Mouse (Mus musculus): ENCODE results near the gene Clip4.

Gene Clip4

GRCm38 (mm10) chr17:71791622-71792021, 23.3 kb downstream of the Clip4 start:
- DNase-seq (ENCODE audit: low read depth, low spot score), result no peak

GRCm38 (mm10) chr17:71795521-71796205, 27.4 kb downstream of the Clip4 start:
- DNase-seq (ENCODE audit: low read depth, low spot score), result no peak

- no peak for DNase-seq (ENCODE audit: low read depth, low spot score)
These were observed 35.2 kb downstream of the Clip4 start for GRCm38 (mm10) chr17:71803456-71803855.

- no peak for DNase-seq (ENCODE audit: low read depth, low spot score)
These were observed 35.6 kb downstream of the Clip4 start for GRCm38 (mm10) chr17:71803876-71804275.

GRCm38 (mm10) chr17:71811070-71811469, 42.8 kb downstream of the Clip4 start:
- no peak for DNase-seq (ENCODE audit: low read depth, low spot score)

- DNase-seq (ENCODE audit: low read depth, low spot score), result no peak
These were observed 48.0 kb downstream of the Clip4 start for GRCm38 (mm10) chr17:71816136-71816864.

- no peak for DNase-seq (ENCODE audit: low read depth, low spot score)
These were observed 55.5 kb downstream of the Clip4 start for GRCm38 (mm10) chr17:71823622-71824306.

GRCm38 (mm10) chr17:71826603-71827002, 58.3 kb downstream of the Clip4 start:
- DNase-seq (ENCODE audit: low read depth, low spot score), result no peak

GRCm38 (mm10) chr17:71827627-71828026, 59.4 kb downstream of the Clip4 start:
- no peak for DNase-seq (ENCODE audit: low read depth, low spot score)

GRCm38 (mm10) chr17:71828647-71829414, 60.6 kb downstream of the Clip4 start:
- DNase-seq (ENCODE audit: low read depth, low spot score), result no peak

GRCm38 (mm10) chr17:71831960-71832359, 63.7 kb downstream of the Clip4 start:
- DNase-seq (ENCODE audit: low read depth, low spot score), result no peak

- DNase-seq (ENCODE audit: low read depth, low spot score), result no peak
These were observed 93.9 kb downstream of the Clip4 start for GRCm38 (mm10) chr17:71862184-71862583.

- no peak for DNase-seq (ENCODE audit: low read depth, low spot score)
These were observed 94.6 kb downstream of the Clip4 start for GRCm38 (mm10) chr17:71862895-71863294.

GRCm38 (mm10) chr17:71864039-71864438, 95.8 kb downstream of the Clip4 start:
- DNase-seq (ENCODE audit: low read depth, low spot score), result no peak

- no peak for DNase-seq (ENCODE audit: low read depth, low spot score)
These were observed 97.2 kb downstream of the Clip4 start for GRCm38 (mm10) chr17:71865437-71865836.

- DNase-seq (ENCODE audit: low read depth, low spot score), result no peak
These were observed 99.6 kb downstream of the Clip4 start for GRCm38 (mm10) chr17:71867892-71868291.

- DNase-seq (ENCODE audit: low read depth, low spot score), result no peak
These were observed 100.6 kb downstream of the Clip4 start for GRCm38 (mm10) chr17:71868828-71869227.

- DNase-seq (ENCODE audit: low read depth, low spot score), result peak; percentile 36
These were observed 101.3 kb downstream of the Clip4 start for GRCm38 (mm10) chr17:71869372-71870231.

- DNase-seq (ENCODE audit: low read depth, low spot score), result no peak
These were observed 102.0 kb downstream of the Clip4 start for GRCm38 (mm10) chr17:71870232-71870621.

GRCm38 (mm10) chr17:71870641-71871040, 102.4 kb downstream of the Clip4 start:
- no peak for DNase-seq (ENCODE audit: low read depth, low spot score)

GRCm38 (mm10) chr17:71871981-71872380, 103.7 kb downstream of the Clip4 start:
- no peak for DNase-seq (ENCODE audit: low read depth, low spot score)

All from forelimb bud, embryonic 11.5 days (tissue).